Comparison of ENCODE assay signal across 23 mouse cellular contexts in the genomic region with DNA sequence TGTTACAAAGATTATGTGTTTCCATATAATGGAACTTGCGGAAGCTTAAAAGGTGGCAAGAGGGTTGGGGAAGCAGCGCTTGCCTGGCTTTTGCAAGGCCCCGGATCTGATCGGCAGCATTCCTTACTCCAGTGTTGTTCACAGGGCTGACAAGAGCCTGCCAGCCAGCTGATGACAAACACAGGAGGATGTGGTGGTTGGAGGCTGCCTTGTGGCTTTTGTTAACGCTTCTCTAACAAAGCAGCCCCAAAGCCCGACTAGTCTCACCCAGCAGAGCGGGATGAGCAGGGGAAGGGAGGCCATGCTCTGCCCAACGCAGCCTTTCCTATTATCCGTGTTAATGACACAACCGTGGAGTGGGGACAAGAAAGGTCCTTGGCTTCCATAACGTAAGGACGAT.
DNase-seq lines count a peak whose midpoint lies in the region; ATAC-seq lines count a peak whose summit lies in the region.
"Had no signal": no experiment of that assay in that cellular context is flagged by ENCODE, and none has a peak within 500 bp of the region (broad histone marks: within the 10 kb centered on the region; RNA-seq: fewer than 3 reads in every experiment).

No protein-coding gene starts in this region.

- ATAC-seq in heart, embryonic 11.5 days (replicated peaks; ENCODE audit: insufficient number of reproducible peaks, low FRiP score, low TSS enrichment) = no peak
- ATAC-seq: forebrain, embryonic 16.5 days; intestine, embryonic 15.5 days; liver, postnatal 0 days; lung, postnatal 0 days had no signal

- H3K4me1 ChIP-seq in heart, embryonic 11.5 days (ENCODE audit: control insufficient read depth, insufficient read depth, low read length) = peaks cover 15% of the 10 kb centered on the region
- H3K4me1 ChIP-seq: forebrain, embryonic 10.5 days; hindbrain, embryonic 15.5 days; intestine, embryonic 15.5 days; limb, embryonic 12.5 days had no signal

- no peak for DNase-seq in heart, adult 9 months (ENCODE audit: low spot score in 2 of 2)
- DNase-seq in ES-CJ7 (ENCODE audit: low read depth, low spot score) = peak; percentile 33
- DNase-seq in naive thymus-derived CD4-positive, alpha-beta T cell, adult 2 months (ENCODE audit: low read depth) = peak; percentile 59
- peak; percentile 50 for DNase-seq in thymus, postnatal 4 days
- no peak for DNase-seq in urinary bladder, adult 2 months (ENCODE audit: low spot score)
- DNase-seq in cerebellum, adult 11-12 months = no peak
- DNase-seq: cerebellum, adult 11 months; cerebellum, postnatal 10 days; gastrocnemius, postnatal 36 days; kidney, adult 8-10 months; kidney, postnatal 25 days; liver, postnatal 0 days had no signal

- H3K4me3 ChIP-seq in heart, embryonic 11.5 days (ENCODE audit: low read depth, low read length) = no peak overlapping the region
- H3K4me3 ChIP-seq: forebrain, embryonic 10.5 days; hindbrain, embryonic 15.5 days; intestine, embryonic 15.5 days; layer of hippocampus, adult 2 months; limb, embryonic 12.5 days had no signal

- H3K36me3 ChIP-seq in heart, embryonic 11.5 days (ENCODE audit: control insufficient read depth, insufficient read depth, low read length) = peaks cover 17% of the 10 kb centered on the region
- H3K36me3 ChIP-seq: hindbrain, embryonic 15.5 days; intestine, embryonic 15.5 days; limb, embryonic 12.5 days had no signal

- 0 out of 2 replicates have a peak overlapping the region, but pooled peaks have one; percentile 12 for H3K27ac ChIP-seq in heart, embryonic 11.5 days (ENCODE audit: low read depth, low read length)
- H3K27ac ChIP-seq: forebrain, embryonic 10.5 days; hindbrain, embryonic 15.5 days; intestine, embryonic 15.5 days; limb, embryonic 12.5 days; stomach, postnatal 0 days had no signal

- no peaks in the 10 kb centered on the region for H3K9me3 ChIP-seq in heart, embryonic 11.5 days (replicated peaks; ENCODE audit: control insufficient read depth, low read length)
- H3K9me3 ChIP-seq: forebrain, embryonic 10.5 days; hindbrain, embryonic 15.5 days; intestine, embryonic 15.5 days; limb, embryonic 12.5 days had no signal

- no peaks in the 10 kb centered on the region for H3K27me3 ChIP-seq in heart, embryonic 11.5 days (ENCODE audit: control insufficient read depth, insufficient read depth, low read length)
- H3K27me3 ChIP-seq: hindbrain, embryonic 15.5 days; intestine, embryonic 15.5 days; limb, embryonic 12.5 days had no signal

- WGBS in heart, embryonic 11.5 days (ENCODE audit: insufficient replicate concordance) = 65% methylated on average over 12 of the region's 12 CpGs

- H3K4me2 ChIP-seq in heart, embryonic 11.5 days = no peak overlapping the region
- H3K4me2 ChIP-seq: hindbrain, embryonic 15.5 days; intestine, embryonic 15.5 days; limb, embryonic 12.5 days; liver, embryonic 11.5 days; midbrain, embryonic 11.5 days had no signal

- no peak overlapping the region for H3K9ac ChIP-seq in heart, embryonic 11.5 days (ENCODE audit: low read depth, low read length)
- H3K9ac ChIP-seq: hindbrain, embryonic 15.5 days; intestine, embryonic 15.5 days; limb, embryonic 12.5 days; liver, postnatal 0 days had no signal

Comparison
In these comparisons a context has a peak if more than half of its experiments do, and no peak if none do; other contexts are left out.
1. DNase-seq: peak in ES-CJ7 (single experiment), naive thymus-derived CD4-positive, alpha-beta T cell, adult 2 months (single experiment) and thymus, postnatal 4 days (single experiment); none in heart, adult 9 months (0 of 2), urinary bladder, adult 2 months (single experiment) and cerebellum, adult 11-12 months (single experiment).